Mouse (Mus musculus): Measurements from ENCODE around the gene Smarca5.

The Smarca5 gene

GRCm38 (mm10) chr8:80669277-80669901 lies 69.9 kb downstream of the Smarca5 start:
- ATAC-seq (ENCODE audit: low TSS enrichment) = no peak

GRCm38 (mm10) chr8:80663476-80663875 lies 75.8 kb downstream of the Smarca5 start:
- no peak for ATAC-seq (ENCODE audit: low TSS enrichment)

GRCm38 (mm10) chr8:80661055-80661454 lies 78.2 kb downstream of the Smarca5 start:
- no peak for ATAC-seq (ENCODE audit: low TSS enrichment)

- ATAC-seq (ENCODE audit: low TSS enrichment) = no peak
Measured at GRCm38 (mm10) chr8:80657639-80658038, 81.7 kb downstream of the Smarca5 start.
